Mouse (Mus musculus): ENCODE results near the gene Calr3. TPM values are rescaled to one million over a fixed set of nuclear protein-coding genes. Genes with fewer than 3 reads are reported as not detected.

Gene Calr3
- polyA plus RNA-seq, 1 experiment from 2014 or later: 2.2 TPM

- H3K4me1 ChIP-seq (replicated peaks; ENCODE audit: control insufficient read depth, insufficient read depth, low read length): peaks cover 16% of the 10 kb centered on the region
- peak within 1 kb of the TSS; percentile 67 for H3K9ac ChIP-seq (ENCODE audit: low read depth, low read length)
- under 1% methylated on average over 72 of the region's 80 CpGs for WGBS
- H3K36me3 ChIP-seq (ENCODE audit: control insufficient read depth, insufficient read depth, low read length): peaks cover 33% of the 10 kb centered on the region
- peak within 1 kb of the TSS; percentile 67 for H3K4me3 ChIP-seq (ENCODE audit: low read depth, low read length)
- peak within 1 kb of the TSS; percentile 89 for H3K27ac ChIP-seq (ENCODE audit: low read depth, low read length)
- no peaks in the 10 kb centered on the region for H3K9me3 ChIP-seq (ENCODE audit: control insufficient read depth, low read length)
- ATAC-seq (replicated peaks; ENCODE audit: low FRiP score) (peak; percentile 94), DNase-seq (ENCODE audit: low spot score) (peak; percentile 96)
- no peaks in the 10 kb centered on the region for H3K27me3 ChIP-seq (replicated peaks; ENCODE audit: control insufficient read depth, insufficient read depth, low read length)
- H3K4me2 ChIP-seq: peak within 1 kb of the TSS; percentile 96
Measured at GRCm38 (mm10) chr8:72474826-72475546, 31.3 kb upstream of the Calr3 start, which contains the start of gene Cherp. TSS of gene Cherp (minus strand) at chr8:72475226.

GRCm38 (mm10) chr8:72470684-72471083 lies 27.0 kb upstream of the Calr3 start:
- ATAC-seq (replicated peaks; ENCODE audit: low FRiP score) (no peak), DNase-seq (ENCODE audit: low spot score) (no peak)
- Histone ChIP-seq H3K36me3 (ENCODE audit: control insufficient read depth, insufficient read depth, low read length) (peaks cover 69% of the 10 kb centered on the region), H3K4me1 (replicated peaks; ENCODE audit: control insufficient read depth, insufficient read depth, low read length) (peaks cover 10% of the 10 kb centered on the region; the same call in 1 of the 2 replicates), H3K27me3 (replicated peaks; ENCODE audit: control insufficient read depth, insufficient read depth, low read length) (no peaks in the 10 kb centered on the region), H3K9me3 (ENCODE audit: control insufficient read depth, low read length) (no peaks in the 10 kb centered on the region), H3K4me2 (no peak overlapping the region), H3K4me3 (ENCODE audit: low read depth, low read length) (no peak overlapping the region), H3K9ac (ENCODE audit: low read depth, low read length) (no peak overlapping the region), H3K27ac (ENCODE audit: low read depth, low read length) (no peak overlapping the region)
- WGBS: 95% methylated on average over 7 of the region's 7 CpGs

- WGBS: 92% methylated on average over 8 of the region's 8 CpGs
- Histone ChIP-seq H3K4me3 (ENCODE audit: low read depth, low read length) (no peak overlapping the region), H3K9ac (ENCODE audit: low read depth, low read length) (no peak overlapping the region), H3K27me3 (replicated peaks; ENCODE audit: control insufficient read depth, insufficient read depth, low read length) (no peaks in the 10 kb centered on the region), H3K36me3 (ENCODE audit: control insufficient read depth, insufficient read depth, low read length) (peaks cover 76% of the 10 kb centered on the region), H3K9me3 (ENCODE audit: control insufficient read depth, low read length) (no peaks in the 10 kb centered on the region), H3K27ac (ENCODE audit: low read depth, low read length) (no peak overlapping the region), H3K4me2 (no peak overlapping the region), H3K4me1 (replicated peaks; ENCODE audit: control insufficient read depth, insufficient read depth, low read length) (peaks cover 10% of the 10 kb centered on the region; the same call in 1 of the 2 replicates)
- ATAC-seq (replicated peaks; ENCODE audit: low FRiP score): no peak
- no peak for DNase-seq (ENCODE audit: low spot score)
Measured at GRCm38 (mm10) chr8:72469984-72470383, 26.3 kb upstream of the Calr3 start.

- 88% methylated on average over 2 of the region's 2 CpGs for WGBS
- Histone ChIP-seq H3K9ac (ENCODE audit: low read depth, low read length) (no peak overlapping the region), H3K4me1 (replicated peaks; ENCODE audit: control insufficient read depth, insufficient read depth, low read length) (peaks cover 9% of the 10 kb centered on the region; the same call in 1 of the 2 replicates), H3K27ac (ENCODE audit: low read depth, low read length) (no peak overlapping the region), H3K4me3 (ENCODE audit: low read depth, low read length) (no peak overlapping the region), H3K27me3 (replicated peaks; ENCODE audit: control insufficient read depth, insufficient read depth, low read length) (no peaks in the 10 kb centered on the region), H3K4me2 (no peak overlapping the region), H3K9me3 (ENCODE audit: control insufficient read depth, low read length) (no peaks in the 10 kb centered on the region), H3K36me3 (ENCODE audit: control insufficient read depth, insufficient read depth, low read length) (peaks cover 81% of the 10 kb centered on the region)
- no peak for DNase-seq (ENCODE audit: low spot score)
- no peak for ATAC-seq (replicated peaks; ENCODE audit: low FRiP score)
Measured at GRCm38 (mm10) chr8:72469243-72469642, 25.6 kb upstream of the Calr3 start.

GRCm38 (mm10) chr8:72464211-72464610 lies 20.5 kb upstream of the Calr3 start:
- WGBS: 97% methylated on average over 10 of the region's 10 CpGs
- no peak overlapping the region for H3K27ac ChIP-seq (ENCODE audit: low read depth, low read length)
- no peak overlapping the region for H3K4me3 ChIP-seq (ENCODE audit: low read depth, low read length)
- H3K27me3 ChIP-seq (replicated peaks; ENCODE audit: control insufficient read depth, insufficient read depth, low read length): no peaks in the 10 kb centered on the region
- H3K9me3 ChIP-seq (ENCODE audit: control insufficient read depth, low read length): no peaks in the 10 kb centered on the region
- H3K4me2 ChIP-seq: no peak overlapping the region
- DNase-seq (ENCODE audit: low spot score) (no peak), ATAC-seq (replicated peaks; ENCODE audit: low FRiP score) (no peak)
- H3K9ac ChIP-seq (ENCODE audit: low read depth, low read length): no peak overlapping the region
- no peaks in the 10 kb centered on the region for H3K4me1 ChIP-seq (replicated peaks; ENCODE audit: control insufficient read depth, insufficient read depth, low read length)
- peaks cover 90% of the 10 kb centered on the region for H3K36me3 ChIP-seq (ENCODE audit: control insufficient read depth, insufficient read depth, low read length)

GRCm38 (mm10) chr8:72459881-72460533 lies 16.3 kb upstream of the Calr3 start:
- ATAC-seq (replicated peaks; ENCODE audit: low FRiP score) (no peak), DNase-seq (ENCODE audit: low spot score) (no peak)
- Histone ChIP-seq H3K4me2 (no peak overlapping the region), H3K27me3 (replicated peaks; ENCODE audit: control insufficient read depth, insufficient read depth, low read length) (no peaks in the 10 kb centered on the region), H3K9me3 (ENCODE audit: control insufficient read depth, low read length) (no peaks in the 10 kb centered on the region), H3K9ac (ENCODE audit: low read depth, low read length) (no peak overlapping the region), H3K36me3 (ENCODE audit: control insufficient read depth, insufficient read depth, low read length) (peaks cover 52% of the 10 kb centered on the region), H3K4me1 (replicated peaks; ENCODE audit: control insufficient read depth, insufficient read depth, low read length) (no peaks in the 10 kb centered on the region), H3K27ac (ENCODE audit: low read depth, low read length) (no peak overlapping the region), H3K4me3 (ENCODE audit: low read depth, low read length) (no peak overlapping the region)
- WGBS: 85% methylated on average over 4 of the region's 4 CpGs

- H3K9me3 ChIP-seq (ENCODE audit: control insufficient read depth, low read length): 0 out of 2 replicates have a peak, but pooled peaks cover 1% of the 10 kb centered on the region
- H3K4me3 ChIP-seq (ENCODE audit: low read depth, low read length): no peak overlapping the region
- 85% methylated on average over 6 of the region's 6 CpGs for WGBS
- no peak overlapping the region for H3K4me2 ChIP-seq
- H3K36me3 ChIP-seq (ENCODE audit: control insufficient read depth, insufficient read depth, low read length): peaks cover 46% of the 10 kb centered on the region
- H3K9ac ChIP-seq (ENCODE audit: low read depth, low read length): no peak overlapping the region
- H3K27ac ChIP-seq (ENCODE audit: low read depth, low read length): no peak overlapping the region
- no peaks in the 10 kb centered on the region for H3K4me1 ChIP-seq (replicated peaks; ENCODE audit: control insufficient read depth, insufficient read depth, low read length)
- ATAC-seq (replicated peaks; ENCODE audit: low FRiP score) (no peak), DNase-seq (ENCODE audit: low spot score) (no peak)
- no peaks in the 10 kb centered on the region for H3K27me3 ChIP-seq (replicated peaks; ENCODE audit: control insufficient read depth, insufficient read depth, low read length)
Measured at GRCm38 (mm10) chr8:72458457-72458856, 14.8 kb upstream of the Calr3 start.

GRCm38 (mm10) chr8:72457806-72458205 lies 14.1 kb upstream of the Calr3 start:
- Histone ChIP-seq H3K4me2 (no peak overlapping the region), H3K27me3 (replicated peaks; ENCODE audit: control insufficient read depth, insufficient read depth, low read length) (no peaks in the 10 kb centered on the region), H3K27ac (ENCODE audit: low read depth, low read length) (no peak overlapping the region), H3K4me3 (ENCODE audit: low read depth, low read length) (no peak overlapping the region), H3K9me3 (ENCODE audit: control insufficient read depth, low read length) (0 out of 2 replicates have a peak, but pooled peaks cover 3% of the 10 kb centered on the region), H3K36me3 (ENCODE audit: control insufficient read depth, insufficient read depth, low read length) (peaks cover 45% of the 10 kb centered on the region), H3K4me1 (replicated peaks; ENCODE audit: control insufficient read depth, insufficient read depth, low read length) (no peaks in the 10 kb centered on the region), H3K9ac (ENCODE audit: low read depth, low read length) (no peak overlapping the region)
- no peak for ATAC-seq (replicated peaks; ENCODE audit: low FRiP score)
- WGBS: 92% methylated on average over 3 of the region's 3 CpGs
- DNase-seq (ENCODE audit: low spot score): no peak

Data from liver, embryonic 11.5 days (tissue).